Mouse (Mus musculus) limb, embryonic 10.5 days (tissue): ENCODE measurements around the gene Tmub1. TPM values are rescaled to one million over a fixed set of nuclear protein-coding genes. Genes with fewer than 3 reads are reported as not detected.
"Not testable (repeated sequence)": the region's sequence is repeated elsewhere in the genome, so short reads cannot be mapped to it uniquely, and the experiment has no call there.

Source experiments
- DNase-seq: peaks from one replicate; pipeline ENCODE4 v3.0.0-alpha.2; 2017; ENCODE audit warnings: low spot score
- H3K27ac ChIP-seq: fragments of 300-500 bp; sonication (generic); 2 replicates; pipeline ENCODE4 v1.5.1; 2016; ENCODE audit warnings: mild to moderate bottlenecking
- H3K27me3 ChIP-seq: fragments of 300-500 bp; sonication (generic); 2 replicates; pipeline ENCODE4 v1.6.1; 2016; ENCODE audit warnings: low read depth, mild to moderate bottlenecking; ENCODE audit not compliant: poor library complexity, severe bottlenecking
- H3K36me3 ChIP-seq: fragments of 300-500 bp; sonication (generic); 2 replicates; pipeline ENCODE4 v1.6.1; 2016; ENCODE audit warnings: mild to moderate bottlenecking, moderate library complexity
- H3K4me1 ChIP-seq: fragments of 300-500 bp; sonication (generic); 2 replicates; pipeline ENCODE4 v1.6.1; 2016
- H3K4me3 ChIP-seq: fragments of 300-500 bp; sonication (generic); 2 replicates; pipeline ENCODE4 v1.5.1; 2016; ENCODE audit warnings: mild to moderate bottlenecking, moderate library complexity
- H3K9me3 ChIP-seq: fragments of 300-500 bp; sonication (generic); replicated peaks from 2 replicates; pipeline ENCODE4 v1.6.1; 2016; ENCODE audit warnings: mild to moderate bottlenecking
- WGBS: fragments of 180-500 bp; shearing (Covaris S2); methylation state at CpG from one replicate; pipeline ENCODE4 v1.1.7; 2016; 5-methylcytosine and 5-hydroxymethylcytosine counted together
- polyA plus RNA-seq: library from polyadenylated mRNA; unstranded; fragments of >200 nt; fragmentation: Nextera tagmentation; extraction: Ambion mirVana; gene quantifications from 2 replicates; pipeline ENCODE4 v1.2.1, GENCODE M21; 2016

Tmub1 gene
- polyA plus RNA-seq, 1 experiment from 2014 or later = 24.2 TPM

DNA sequence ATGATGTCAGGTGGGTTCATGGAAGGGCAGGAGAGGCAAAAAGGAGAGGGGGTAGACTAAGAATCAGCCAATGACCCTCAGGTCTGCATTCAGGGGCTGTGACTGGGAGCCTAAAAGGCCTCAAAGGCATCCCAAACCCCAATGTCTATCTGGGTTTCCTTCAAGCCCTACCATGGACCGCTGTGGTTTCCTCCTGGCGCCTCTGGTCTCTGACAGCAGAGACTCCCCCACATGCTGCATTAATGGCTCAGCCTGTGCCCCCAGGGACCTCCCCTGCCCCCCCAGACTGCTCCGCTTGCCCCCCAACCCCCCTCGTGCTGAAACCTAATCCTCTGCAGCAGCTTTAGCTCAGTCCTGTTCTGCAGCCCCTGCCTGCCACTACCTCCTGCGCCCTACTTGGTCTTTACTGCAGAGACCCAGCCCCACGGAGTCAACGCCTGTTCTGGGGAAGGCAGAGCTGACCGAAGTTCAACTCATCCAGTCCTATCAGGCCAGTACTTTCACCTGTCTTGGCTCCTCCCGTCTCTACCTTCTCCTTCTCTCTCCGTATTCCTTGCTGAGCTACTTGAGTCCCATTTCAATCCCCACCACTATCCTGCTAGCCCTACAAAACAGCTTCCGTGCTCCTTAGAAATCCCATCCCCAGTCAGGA lies 34.5 kb downstream of the Tmub1 start, which contains the start of gene Asic3:
Gene Asic3 (plus strand): TSS at position 351 of the 652 bp plus-strand sequence.
- Histone ChIP-seq H3K36me3 (peaks cover 5% of the 10 kb centered on the region; the same call in 1 of the 2 replicates), H3K27ac (peak within 1 kb of the TSS; percentile 34; the same call in 1 of the 2 replicates), H3K4me1 (peaks cover 24% of the 10 kb centered on the region), H3K4me3 (no peak within 1 kb of the TSS), H3K27me3 (peaks cover 23% of the 10 kb centered on the region), H3K9me3 (no peaks in the 10 kb centered on the region)
- no peak for DNase-seq
- 53% methylated on average over 11 of the region's 11 CpGs for WGBS

DNA sequence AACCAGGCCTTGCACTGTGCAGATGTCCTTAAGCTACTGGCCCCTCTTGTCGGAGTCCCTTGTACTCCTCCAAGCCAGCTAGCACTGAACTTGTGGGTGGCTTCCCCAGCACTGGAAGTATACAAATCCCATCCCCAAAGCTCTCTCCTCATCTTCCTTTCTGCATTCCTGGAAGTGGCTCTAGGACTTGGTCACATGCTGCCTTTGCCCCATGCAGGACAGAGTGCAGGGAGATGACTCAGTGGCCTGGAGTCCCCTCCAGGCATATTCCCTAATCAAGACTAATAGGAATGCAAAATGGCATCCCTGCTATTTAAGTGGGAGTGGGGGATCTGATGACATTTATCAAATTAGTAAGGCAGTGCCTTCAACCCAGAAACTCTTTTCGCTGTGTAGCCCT lies 35.6 kb downstream of the Tmub1 start:
- Histone ChIP-seq H3K36me3 (peaks cover 15% of the 10 kb centered on the region), H3K27me3 (peaks cover 23% of the 10 kb centered on the region), H3K4me3 (no peak overlapping the region), H3K9me3 (no peaks in the 10 kb centered on the region), H3K4me1 (peaks cover 24% of the 10 kb centered on the region), H3K27ac (no peak overlapping the region)
- DNase-seq = no peak
- WGBS = 84% methylated on average over 2 of the region's 2 CpGs

DNA sequence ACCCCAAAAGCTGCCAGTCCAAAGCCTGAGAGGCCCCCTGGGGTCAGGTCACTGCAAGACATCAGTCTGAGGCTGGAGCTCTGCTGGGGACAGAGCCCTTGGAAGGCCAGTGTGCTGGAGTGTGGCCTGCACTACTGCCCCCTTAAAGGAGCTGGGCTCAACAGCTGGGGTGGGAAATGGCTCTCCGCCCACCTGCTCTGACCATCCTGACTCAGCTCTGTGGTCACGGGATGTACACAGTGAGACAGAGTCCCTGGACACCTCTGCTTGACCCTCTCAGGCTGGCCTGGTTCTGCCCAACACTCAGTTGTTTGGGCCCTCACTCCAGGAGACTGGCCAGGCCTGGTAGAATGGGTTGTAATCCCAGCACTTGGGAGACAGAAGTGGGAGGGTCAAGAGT lies 38.2 kb downstream of the Tmub1 start:
- Histone ChIP-seq H3K4me3 (no peak overlapping the region), H3K9me3 (no peaks in the 10 kb centered on the region), H3K27me3 (peaks cover 16% of the 10 kb centered on the region), H3K4me1 (peaks cover 13% of the 10 kb centered on the region), H3K36me3 (peaks cover 38% of the 10 kb centered on the region), H3K27ac (no peak overlapping the region)
- no peak for DNase-seq
- 92% methylated on average over 2 of the region's 2 CpGs for WGBS

DNA sequence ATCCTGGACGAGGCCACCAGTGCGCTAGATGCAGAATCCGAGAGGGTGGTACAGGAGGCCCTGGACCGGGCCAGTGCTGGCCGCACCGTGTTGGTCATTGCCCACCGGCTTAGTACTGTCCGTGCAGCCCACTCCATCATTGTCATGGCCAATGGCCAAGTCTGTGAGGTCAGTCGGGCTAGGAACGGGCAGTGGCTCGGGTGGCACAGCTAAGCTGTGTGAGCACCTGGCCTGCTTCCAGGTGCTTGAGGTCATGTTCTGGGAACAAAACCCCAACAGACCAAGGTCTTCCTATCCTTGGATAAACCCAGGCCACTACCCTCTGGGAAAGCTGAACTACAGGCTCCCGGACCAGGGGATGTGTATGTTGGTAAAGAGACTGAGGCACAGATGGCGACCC lies 39.0 kb downstream of the Tmub1 start:
- H3K4me1 ChIP-seq = peaks cover 10% of the 10 kb centered on the region
- H3K4me3 ChIP-seq = no peak overlapping the region
- H3K36me3 ChIP-seq = peaks cover 42% of the 10 kb centered on the region
- no peak for DNase-seq
- H3K9me3 ChIP-seq = no peaks in the 10 kb centered on the region
- no peak overlapping the region for H3K27ac ChIP-seq
- WGBS = 93% methylated on average over 13 of the region's 13 CpGs
- H3K27me3 ChIP-seq = peaks cover 8% of the 10 kb centered on the region

DNA sequence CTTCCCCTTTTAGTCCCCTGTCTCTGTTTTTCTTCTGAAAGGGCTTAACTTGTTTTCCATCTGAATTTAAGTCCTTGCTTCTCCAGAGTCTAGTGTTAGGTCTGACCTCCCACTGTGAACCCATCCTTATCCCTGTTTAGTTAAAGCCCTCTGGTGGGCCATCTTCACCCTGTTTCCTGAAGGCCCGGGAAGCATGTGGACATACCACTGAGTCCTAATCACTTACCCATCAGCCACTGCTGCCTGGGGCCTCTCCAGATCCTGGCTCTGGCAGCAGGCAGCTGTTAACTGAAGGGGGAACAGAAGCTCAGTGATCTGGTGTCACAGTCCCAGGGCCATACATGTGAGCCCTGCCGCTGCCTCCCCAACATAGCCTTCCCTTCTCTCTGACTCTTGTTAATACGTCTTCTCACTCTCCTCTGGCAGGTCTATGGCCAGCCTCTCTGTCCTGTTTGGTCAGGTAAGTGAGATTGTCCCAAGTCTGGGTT lies 42.2 kb downstream of the Tmub1 start:
- no peak for DNase-seq
- no peaks in the 10 kb centered on the region for H3K27me3 ChIP-seq
- H3K36me3 ChIP-seq = peaks cover 74% of the 10 kb centered on the region
- no peaks in the 10 kb centered on the region for H3K4me1 ChIP-seq
- no peaks in the 10 kb centered on the region for H3K9me3 ChIP-seq
- H3K4me3 ChIP-seq = no peak overlapping the region
- H3K27ac ChIP-seq = no peak overlapping the region
- WGBS = 58% methylated on average over 3 of the region's 3 CpGs

DNA sequence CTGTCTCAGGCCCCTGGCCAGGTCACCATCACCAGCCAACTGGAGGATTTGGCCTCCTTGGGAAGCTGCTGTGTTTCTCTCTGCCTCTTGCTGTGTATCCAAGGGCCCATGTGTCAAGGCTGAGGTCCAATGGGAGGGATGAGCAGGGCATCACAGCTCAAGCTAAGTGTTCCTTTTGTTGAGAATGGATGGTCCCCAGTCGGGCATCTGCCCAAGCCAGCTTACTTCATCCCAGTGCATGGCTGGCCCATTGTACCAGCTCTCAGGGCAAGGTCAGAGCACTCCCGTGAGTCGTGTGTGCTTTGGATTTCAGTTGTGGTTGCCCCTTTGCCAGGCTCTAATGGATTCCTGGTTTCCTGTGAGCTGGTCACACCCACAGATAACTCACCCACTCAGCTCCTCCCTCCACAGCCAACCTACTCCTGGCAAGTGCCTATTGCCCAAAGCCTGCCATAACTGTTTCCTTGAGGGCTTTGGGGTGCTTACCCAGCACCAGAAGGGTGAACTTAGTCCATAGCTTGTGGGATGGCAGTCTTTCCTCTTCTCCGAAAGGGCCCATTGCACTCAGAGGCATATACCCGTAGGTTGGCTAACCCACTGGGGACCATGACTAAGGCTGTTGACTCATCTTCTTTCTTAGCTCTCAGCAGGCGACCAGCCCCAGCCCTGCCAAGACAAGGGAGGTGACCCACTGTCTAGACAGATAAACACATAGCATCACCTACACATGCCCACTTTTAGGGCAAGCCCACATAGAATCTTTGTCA lies 42.9 kb downstream of the Tmub1 start:
- DNase-seq = no peak
- peaks cover 80% of the 10 kb centered on the region for H3K36me3 ChIP-seq
- H3K4me1 ChIP-seq = peaks cover 6% of the 10 kb centered on the region; the same call in 1 of the 2 replicates
- H3K4me3 ChIP-seq = no peak overlapping the region
- 87% methylated on average over 6 of the region's 6 CpGs for WGBS
- no peaks in the 10 kb centered on the region for H3K27me3 ChIP-seq
- H3K9me3 ChIP-seq = no peaks in the 10 kb centered on the region
- no peak overlapping the region for H3K27ac ChIP-seq

DNA sequence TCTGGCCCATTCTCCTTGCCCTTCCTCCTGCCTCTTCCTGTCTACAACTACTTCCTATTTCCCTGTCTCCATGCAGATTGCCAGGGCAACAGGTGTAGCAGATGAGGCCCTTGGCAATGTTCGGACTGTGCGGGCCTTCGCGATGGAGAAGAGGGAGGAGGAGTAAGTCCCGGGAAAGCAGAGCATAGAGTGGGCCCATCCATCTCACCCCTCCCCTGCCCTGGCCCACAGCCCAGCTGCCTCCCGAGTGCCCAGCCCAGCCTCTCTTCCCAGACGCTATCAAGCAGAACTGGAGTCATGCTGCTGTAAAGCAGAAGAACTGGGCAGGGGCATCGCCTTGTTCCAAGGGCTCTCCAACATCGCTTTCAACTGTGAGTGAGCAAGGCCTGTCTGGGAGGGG lies 45.7 kb downstream of the Tmub1 start:
- H3K36me3 ChIP-seq = peaks cover 65% of the 10 kb centered on the region
- H3K9me3 ChIP-seq = no peaks in the 10 kb centered on the region
- no peak overlapping the region for H3K4me3 ChIP-seq
- DNase-seq = no peak
- peaks cover 8% of the 10 kb centered on the region; the same call in 1 of the 2 replicates for H3K4me1 ChIP-seq
- 86% methylated on average over 9 of the region's 9 CpGs for WGBS
- H3K27me3 ChIP-seq = no peaks in the 10 kb centered on the region
- no peak overlapping the region for H3K27ac ChIP-seq

DNA sequence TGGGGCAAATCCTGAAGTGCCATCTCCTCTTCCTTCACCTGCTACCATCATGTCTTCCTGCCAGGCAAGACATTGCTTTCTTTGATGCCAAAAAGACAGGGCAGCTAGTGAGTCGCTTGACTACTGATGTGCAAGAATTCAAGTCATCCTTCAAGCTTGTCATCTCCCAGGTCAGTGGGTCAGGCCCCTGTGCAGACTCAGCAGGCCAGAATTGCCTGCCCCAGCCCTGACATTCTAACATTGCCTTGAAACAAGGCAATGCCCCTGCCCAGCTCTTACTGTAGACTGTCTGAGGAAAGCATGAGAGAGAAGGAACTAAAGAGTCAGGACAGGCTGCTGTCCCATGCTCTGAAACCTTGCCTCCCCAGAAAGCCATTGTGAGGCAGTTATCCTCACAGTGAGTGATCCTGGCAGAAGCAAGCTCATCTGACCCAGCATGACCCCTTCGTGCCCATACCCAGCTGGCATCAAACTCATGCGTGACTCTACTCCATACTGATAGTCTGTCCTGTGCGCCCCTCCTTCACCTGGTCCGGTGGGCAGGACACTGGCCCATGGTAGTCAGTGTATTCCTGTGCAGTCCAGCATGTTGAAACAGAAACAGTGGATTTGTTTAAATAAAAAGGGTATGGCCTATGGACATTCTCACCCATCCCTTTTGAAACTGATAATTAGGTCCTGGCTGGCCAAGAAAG lies 46.6 kb downstream of the Tmub1 start:
- no peak for DNase-seq
- H3K4me1 ChIP-seq = peaks cover 8% of the 10 kb centered on the region; the same call in 1 of the 2 replicates
- H3K9me3 ChIP-seq = no peaks in the 10 kb centered on the region
- H3K4me3 ChIP-seq = no peak overlapping the region
- 90% methylated on average over 5 of the region's 5 CpGs for WGBS
- H3K27ac ChIP-seq = no peak overlapping the region
- H3K36me3 ChIP-seq = peaks cover 59% of the 10 kb centered on the region
- no peaks in the 10 kb centered on the region for H3K27me3 ChIP-seq

DNA sequence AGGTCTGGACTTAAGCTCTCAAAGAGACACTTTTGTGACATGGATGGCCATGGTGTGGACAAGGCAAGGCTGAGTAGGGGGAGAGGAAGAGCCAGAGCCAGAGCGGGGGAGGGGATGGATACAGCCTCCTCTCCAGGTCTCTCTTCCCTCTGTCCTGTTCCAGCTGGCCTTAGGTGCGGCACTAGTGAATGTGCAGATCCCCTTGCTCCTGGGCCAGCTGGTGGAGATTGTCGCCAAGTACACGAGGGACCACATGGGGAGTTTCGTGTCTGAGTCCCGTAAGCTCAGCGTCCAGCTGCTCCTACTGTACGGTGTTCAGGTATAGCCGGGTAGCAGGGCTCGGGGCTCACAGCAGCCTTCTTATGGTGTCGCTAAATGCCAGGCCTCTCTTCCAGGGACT lies 47.3 kb downstream of the Tmub1 start:
- Histone ChIP-seq H3K27me3 (no peaks in the 10 kb centered on the region), H3K27ac (no peak overlapping the region), H3K36me3 (peaks cover 55% of the 10 kb centered on the region), H3K4me1 (peaks cover 8% of the 10 kb centered on the region; the same call in 1 of the 2 replicates), H3K9me3 (no peaks in the 10 kb centered on the region), H3K4me3 (no peak overlapping the region)
- no peak for DNase-seq
- 92% methylated on average over 11 of the region's 11 CpGs for WGBS

DNA sequence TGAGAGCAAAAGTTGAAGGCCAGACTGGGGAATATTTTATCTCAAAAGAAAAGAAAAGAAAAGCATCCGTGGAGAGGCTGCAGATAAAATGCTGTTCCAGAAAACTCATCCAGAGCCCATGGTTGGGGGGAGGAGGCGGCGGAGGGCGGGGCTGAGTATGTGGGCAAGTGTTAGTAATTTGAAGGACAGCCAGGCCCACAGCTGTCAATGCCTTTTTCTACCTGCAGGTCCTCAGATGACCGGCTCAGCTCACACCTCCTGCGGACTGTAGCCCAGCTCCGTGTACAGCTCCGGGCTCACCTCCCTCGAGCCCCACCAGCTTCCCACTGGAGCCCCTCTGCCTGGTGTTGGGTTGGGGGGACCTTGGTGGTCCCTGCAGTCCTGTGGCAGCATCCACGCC lies 48.0 kb downstream of the Tmub1 start:
- 86% methylated on average over 10 of the region's 10 CpGs for WGBS
- Histone ChIP-seq H3K27me3 (no peaks in the 10 kb centered on the region), H3K9me3 (no peaks in the 10 kb centered on the region), H3K36me3 (peaks cover 49% of the 10 kb centered on the region), H3K4me1 (peaks cover 9% of the 10 kb centered on the region; the same call in 1 of the 2 replicates), H3K27ac (no peak overlapping the region), H3K4me3 (no peak overlapping the region)
- DNase-seq = no peak

DNA sequence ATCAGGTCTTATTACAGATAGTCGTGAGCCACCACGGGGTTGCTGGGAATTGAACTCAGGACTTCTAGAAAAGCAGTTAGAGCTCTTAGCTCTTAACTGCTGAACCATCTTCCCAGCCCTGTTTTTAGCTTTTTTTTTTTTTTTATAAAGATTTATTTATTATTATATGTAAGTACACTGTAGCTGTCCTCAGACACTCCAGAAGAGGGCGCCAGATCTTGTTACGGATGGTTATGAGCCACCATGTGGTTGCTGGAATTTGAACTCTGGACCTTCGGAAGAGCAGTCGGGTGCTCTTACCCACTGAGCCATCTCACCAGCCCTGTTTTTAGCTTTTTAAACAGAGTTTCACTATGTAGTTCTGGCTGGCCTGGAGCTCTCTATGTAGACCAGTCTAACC lies 51.4 kb downstream of the Tmub1 start:
- H3K4me1 ChIP-seq = peaks cover 22% of the 10 kb centered on the region
- peaks cover 19% of the 10 kb centered on the region for H3K36me3 ChIP-seq
- H3K9me3 ChIP-seq, H3K27me3 ChIP-seq, H3K4me3 ChIP-seq, H3K27ac ChIP-seq, DNase-seq: not testable (repeated sequence)
- 88% methylated on average over 6 of the region's 6 CpGs for WGBS
